Mouse (Mus musculus): Measurements from ENCODE around the gene Parp11.

- TF ChIP-seq USF1 (IDR thresholded peaks at IDR 0.05; ENCODE audit: low read depth) (no peak), POLR2AphosphoS2 (IDR thresholded peaks at IDR 0.05; ENCODE audit: insufficient read length, low read depth) (no peak), POLR2A (IDR thresholded peaks at IDR 0.05; ENCODE audit: insufficient read length, low read depth) (no peak), MAX (IDR thresholded peaks at IDR 0.05; ENCODE audit: low read depth) (no peak), REST (IDR thresholded peaks at IDR 0.05; ENCODE audit: insufficient read depth, insufficient read length) (no peak), E2F4 (IDR thresholded peaks at IDR 0.05; ENCODE audit: insufficient read depth) (no peak), CEBPB (IDR thresholded peaks at IDR 0.05; ENCODE audit: insufficient read depth, poor library complexity, severe bottlenecking) (no peak)
Measured at GRCm38 (mm10) chr6:127462251-127462650, 15.6 kb downstream of the Parp11 start.

Measured in myocyte (in vitro differentiated cells).